Mouse (Mus musculus) lung, postnatal 4 days (tissue): ENCODE results near the gene Zfp764.
"Not testable (repeated sequence)": the region's sequence is repeated elsewhere in the genome, so short reads cannot be mapped to it uniquely, and the experiment has no call there.

Experiments
- DNase-seq, 2 experiments: peaks; one replicate each; pipeline ENCODE4 v3.0.0; 2021

The Zfp764 gene

DNA sequence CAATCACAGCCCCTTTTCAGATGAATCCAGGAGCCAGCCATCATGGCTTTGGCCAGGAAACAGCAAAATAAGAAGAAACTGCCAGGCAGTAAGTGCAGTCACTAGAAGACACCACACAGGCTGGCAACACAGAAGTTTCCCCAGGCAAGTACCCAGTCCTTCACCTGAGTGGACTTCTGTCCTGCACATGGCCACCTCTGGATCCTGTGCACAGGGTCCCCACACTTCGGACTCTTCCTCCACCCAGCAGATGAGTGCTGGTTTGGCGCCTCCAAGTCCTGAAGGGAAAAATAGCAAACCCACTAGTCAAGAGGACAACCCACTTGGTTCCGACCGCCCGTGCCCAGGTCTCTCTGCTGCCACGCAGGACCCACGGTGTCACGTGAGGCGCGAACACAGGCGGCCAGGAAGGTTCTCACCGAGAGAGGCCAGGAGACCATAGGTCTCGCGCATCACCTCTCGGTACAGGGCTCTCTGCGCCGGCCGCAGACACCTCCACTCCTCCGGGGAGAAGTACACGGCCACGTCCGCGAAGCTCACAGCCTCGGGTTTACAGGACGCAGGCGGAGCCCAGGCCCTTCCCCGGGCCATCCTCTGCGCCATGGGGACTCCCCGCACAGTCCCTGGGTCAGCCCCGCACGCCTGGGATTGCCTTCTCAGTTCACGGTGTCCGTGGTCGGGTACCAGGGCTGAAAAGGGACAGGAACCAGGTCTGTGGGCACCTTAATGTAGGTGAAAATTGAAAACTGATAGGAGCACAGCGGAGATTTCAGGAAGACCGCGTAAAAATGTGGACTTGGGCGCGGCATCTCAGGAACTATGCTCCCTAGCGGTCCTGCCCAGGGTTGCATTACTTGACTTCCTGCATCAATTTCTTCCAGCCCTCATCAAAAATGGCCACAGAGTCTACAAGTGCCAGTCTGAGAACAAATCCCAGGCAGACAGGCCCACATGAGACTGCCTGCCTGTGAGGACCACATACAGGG lies at the start of gene Zfp764:
TSS of gene Zfp764 (minus strand) at position 821 of the 986 bp plus-strand sequence.
- peak; percentile 84 to 93 for DNase-seq

DNA sequence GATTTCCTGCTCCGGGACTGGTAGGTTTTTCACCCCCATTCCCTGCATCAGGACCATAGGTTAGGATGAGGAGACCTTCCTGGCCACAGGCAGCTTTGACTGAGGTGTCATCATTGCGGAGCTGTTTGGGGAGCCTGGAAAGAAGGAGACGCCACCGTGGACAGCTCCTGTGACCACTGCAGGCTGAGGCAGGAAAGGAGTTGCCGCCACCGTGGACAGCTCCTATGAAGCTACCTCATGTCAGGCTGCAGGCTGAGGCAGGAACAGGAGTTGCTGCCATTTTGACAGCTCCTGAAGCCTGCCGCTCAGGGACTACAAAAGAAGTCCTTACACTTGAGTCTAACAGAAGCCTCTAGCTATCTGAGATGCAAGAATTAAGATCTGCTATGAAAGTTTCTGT lies 48.3 kb upstream of the Zfp764 start:
- no peak for DNase-seq

DNA sequence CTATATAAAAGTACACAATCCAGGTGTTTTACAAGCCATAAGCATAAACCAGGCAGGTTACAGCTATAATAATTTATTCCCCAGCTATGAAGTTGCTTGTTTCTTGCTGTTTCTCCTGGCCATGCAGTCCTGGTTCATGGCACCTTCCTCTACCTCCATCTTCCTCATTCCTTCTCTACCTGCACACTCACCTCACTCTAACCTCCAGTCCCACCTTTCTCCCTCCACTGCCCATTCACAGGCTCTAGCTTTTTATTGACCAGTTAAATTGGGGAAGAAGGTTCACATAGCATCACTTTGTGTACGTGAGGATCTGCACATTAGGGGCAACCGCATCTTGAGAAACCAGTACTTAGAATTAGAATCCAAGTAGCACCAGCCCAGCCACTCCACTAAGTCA lies 46.4 kb upstream of the Zfp764 start:
- DNase-seq = no peak

DNA sequence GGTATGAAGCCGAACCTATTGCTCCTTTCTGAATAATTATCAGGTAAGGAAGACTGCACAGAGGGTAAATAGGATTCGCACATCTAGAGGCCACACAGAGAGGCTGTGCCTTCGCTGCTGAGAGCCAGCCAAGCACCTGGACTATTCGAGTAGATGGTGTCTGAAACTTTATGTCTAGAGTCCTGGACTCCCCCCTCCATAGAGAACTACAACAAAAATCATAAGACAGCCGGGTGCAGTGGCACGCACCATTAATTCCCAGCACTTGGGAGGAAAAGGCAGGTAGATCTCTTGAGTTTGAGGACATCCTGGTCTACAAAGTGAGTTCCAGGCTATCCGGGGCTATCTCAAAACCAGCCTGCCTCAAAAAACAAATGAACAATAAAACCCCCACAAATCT lies 43.3 kb upstream of the Zfp764 start:
- DNase-seq = no peak

DNA sequence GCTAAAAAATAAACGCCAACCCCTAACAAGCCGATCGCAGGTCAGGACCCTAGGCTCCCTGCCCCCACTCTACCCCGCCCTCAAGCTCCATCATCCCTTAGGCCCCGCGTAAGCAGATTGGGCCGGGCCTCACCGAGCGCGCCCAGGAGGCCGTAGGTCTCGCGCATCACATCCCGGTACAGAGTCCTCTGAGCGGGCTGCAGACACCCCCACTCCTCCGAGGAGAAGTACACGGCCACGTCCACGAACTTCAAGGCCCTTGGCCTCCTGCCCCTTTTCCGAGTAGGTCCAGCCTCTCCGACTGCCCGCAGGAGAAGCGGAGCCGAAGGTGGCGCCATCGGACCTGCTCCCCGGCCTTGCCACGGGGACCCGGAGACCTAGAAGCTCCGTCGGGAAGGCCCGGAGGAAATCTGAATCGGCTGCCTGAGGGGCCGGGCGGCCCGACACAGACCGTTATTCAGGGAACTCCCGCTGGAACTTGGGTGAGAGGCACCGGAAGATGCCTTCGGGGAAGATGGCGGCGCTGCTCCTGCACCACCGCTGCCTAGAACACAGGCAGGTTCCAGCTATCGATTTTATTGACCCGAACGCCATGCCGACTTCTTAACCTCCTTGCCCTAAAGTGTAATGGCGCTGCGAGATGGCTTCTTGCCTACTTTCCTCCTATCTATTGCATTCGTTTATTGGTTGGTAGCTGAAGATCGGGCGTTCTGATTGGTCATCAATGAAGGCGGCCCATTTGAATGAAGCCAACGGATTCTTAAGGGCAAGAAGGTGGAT lies 42.1 kb upstream of the Zfp764 start, which contains the start of gene Zfp689:
TSS of gene Zfp689 (minus strand) at position 638 of the 780 bp plus-strand sequence.
- DNase-seq = peak; percentile 91 to 95

DNA sequence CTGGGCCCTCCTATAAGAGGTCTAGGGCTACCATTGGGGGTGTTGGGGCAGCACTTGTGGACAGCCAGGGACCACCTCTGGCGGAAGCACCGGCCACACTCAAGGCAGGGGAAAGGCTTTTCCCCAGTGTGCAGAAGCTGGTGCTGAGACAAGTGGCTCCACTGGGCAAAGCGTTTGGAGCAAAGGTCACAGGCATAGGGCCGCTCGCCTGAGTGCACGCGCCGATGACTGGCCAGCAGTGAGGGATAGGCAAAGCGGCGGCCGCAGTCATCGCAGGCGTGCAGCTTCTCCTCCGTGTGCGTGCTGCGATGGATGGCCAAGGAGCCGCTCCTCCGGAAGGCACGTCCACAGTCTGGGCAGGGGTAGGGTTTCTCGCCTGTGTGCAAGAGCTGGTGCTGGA lies 37.4 kb upstream of the Zfp764 start:
- DNase-seq = no peak

DNA sequence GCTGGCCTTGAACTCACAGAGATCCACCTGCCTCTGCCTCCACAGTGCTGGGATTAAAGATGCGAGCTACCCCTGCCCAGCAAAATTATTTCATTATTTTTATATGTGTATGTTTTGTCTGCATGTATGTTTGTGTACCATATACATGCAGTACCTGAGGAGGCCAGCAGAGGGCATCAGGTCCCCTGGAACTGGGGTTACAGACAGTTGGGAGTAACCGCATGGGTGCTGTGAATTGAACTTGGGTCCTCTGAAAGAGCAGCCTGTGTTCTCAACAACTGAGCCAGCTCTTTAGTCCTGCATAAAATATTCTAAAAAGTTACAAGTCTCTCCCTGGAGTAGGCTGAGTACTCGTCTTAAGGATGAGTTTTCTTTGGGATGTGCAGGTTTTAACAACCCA lies 31.1 kb upstream of the Zfp764 start:
- no peak for DNase-seq

DNA sequence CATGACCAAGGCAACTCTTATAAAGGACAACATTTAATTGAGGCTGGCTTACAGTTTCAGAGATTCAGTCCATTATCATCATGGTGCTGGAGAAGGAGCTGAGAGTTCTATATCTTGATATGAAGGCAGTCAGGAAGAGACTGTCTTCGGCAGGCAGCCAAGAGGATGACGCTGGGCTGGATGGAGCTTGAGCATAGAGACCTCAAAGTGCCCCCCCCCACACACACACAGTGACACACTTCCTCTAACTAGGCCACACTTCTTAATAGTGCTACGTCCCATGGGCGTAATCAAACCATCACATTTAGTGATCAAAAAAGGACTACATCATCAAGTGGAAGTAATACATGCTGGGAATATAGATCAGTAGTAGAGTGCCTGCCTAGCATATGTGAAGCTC lies 28.6 kb upstream of the Zfp764 start:
- no peak for DNase-seq

DNA sequence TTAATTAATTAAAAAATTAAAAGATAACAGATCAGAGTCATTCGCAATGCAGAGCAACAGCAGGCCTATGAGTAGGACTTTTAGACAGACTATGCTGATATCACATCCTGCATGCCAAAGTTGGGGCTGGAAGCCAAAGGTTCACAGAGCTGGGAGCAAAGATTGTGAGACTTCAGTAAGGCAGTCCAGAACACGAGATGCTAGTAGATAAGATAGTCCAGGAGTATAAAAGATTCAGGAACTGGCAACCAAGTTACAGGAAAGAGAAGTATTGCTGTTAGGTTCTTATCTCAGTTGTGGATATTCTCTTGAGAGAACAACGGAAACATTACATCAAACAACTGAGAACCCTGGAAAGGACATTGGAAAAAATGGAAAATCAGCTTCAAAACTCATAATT lies 19.7 kb upstream of the Zfp764 start:
- no peak for DNase-seq

DNA sequence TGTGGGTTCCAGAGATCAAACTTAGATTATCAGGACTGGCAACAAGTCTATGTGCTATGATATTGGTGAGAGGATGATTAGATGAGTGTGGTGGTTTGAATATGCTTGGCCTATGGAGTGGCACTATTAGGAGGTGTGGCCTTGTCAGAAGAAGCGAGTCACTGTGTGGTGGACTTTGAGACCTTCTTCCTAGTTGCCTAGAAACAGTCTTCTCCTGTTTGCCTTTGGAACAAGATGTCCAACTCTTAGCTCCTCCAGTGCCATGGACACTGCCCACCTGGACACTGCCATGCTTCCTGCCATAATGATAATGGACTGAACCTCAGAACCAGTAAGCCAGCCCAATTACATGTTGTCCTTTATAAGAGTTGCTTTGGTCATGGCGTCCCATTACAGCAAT lies 19.3 kb upstream of the Zfp764 start:
- no peak for DNase-seq

DNA sequence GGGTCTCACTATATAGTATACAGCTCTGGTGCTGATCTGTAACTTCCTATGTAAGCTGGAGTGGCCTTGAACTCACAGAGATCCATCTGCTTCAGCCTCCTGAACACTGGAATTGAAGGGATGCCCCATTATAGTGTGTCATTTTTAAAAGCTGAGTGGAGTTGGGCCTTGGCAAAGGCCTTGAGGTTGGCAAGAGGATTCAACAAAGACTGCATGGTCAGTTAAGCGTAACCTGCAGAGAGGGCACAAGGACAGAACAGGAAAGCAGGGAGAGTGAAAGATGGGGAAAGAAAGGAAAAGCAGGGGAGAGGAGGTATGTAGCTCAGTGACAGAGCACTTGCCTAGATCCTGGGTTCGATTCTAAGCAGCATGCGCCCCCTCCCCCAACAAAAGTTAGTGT lies 18.7 kb upstream of the Zfp764 start:
- DNase-seq = no peak

DNA sequence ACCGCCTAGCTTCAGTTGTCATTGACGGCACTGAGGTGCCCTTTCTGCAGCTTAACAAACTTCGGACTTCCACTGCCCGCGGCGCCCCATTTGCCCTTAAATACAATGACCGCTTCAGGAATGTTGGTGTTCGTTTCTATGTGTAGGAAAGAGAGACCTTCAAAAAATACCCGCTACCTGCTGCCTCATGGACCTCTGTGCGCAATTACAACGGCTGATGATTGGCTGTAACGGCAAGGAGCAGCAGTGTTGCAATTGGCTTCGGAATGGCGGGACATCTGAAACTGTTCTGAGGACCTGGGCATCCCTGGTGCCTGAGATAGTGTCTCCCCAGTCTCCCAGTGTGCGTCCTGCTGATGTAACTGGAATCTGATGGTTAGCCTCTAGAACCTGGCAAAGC lies 15.6 kb upstream of the Zfp764 start:
- DNase-seq = peak in 1 of 2 experiments; percentile 36

DNA sequence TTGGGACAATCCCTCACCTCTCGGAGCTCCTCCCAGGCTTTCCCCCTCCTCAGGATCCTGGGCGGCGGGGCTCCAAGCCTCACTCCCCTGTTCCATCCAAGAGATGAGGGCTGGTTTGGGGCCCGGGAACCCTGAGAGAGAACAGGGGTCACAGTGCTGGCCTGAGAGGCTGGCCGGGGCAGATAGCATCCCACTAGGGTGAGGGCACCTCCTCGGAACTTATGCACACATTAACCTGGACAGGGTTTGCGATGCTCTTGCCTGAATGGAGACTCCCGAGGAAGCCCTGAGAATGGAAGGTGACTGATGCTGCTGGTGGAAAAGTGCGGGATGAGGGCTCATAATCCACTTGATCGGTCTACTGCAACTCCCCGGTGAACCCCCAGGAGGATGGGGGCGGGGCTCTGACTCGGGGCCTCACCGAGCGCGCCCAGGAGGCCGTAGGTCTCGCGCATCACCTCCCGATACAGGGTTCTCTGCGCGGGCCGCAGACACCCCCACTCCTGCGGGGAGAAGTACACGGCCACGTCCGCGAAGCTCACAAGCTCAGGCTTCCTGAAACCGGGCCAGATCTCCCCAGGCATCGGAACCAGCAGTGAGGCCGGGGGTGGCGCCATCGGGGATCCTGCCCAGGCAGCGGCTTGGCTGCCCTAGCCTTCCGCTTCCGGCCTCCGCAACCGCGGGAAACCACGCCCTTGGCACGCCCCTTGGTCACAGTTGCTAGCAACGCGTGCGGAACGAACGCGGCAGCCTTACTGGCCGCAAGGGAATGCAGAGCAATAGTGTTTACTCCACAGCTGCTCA lies 15.0 kb upstream of the Zfp764 start, which contains the start of gene Zfp688:
TSS of gene Zfp688 (minus strand) at position 681 of the 804 bp plus-strand sequence.
- DNase-seq = peak; percentile 96 to 98

DNA sequence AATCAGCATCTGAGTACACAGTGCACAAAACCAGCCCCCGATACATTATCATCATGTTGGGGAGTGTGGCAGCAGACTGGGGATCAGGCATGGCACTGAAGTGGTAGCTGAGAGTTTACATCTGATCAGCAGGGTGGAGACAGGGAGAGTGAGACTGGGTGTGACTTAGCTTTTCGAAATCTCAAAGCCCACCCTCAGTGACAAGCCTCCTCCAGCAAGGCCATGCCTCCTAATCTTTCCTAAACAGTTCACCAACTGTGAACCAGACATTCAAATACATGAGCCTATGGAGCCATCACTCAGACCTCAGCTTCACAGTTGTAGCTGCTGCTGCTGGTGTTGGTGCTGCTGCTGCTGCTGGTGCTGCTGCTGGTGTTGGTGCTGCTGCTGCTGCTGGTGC lies 4.8 kb upstream of the Zfp764 start:
- DNase-seq = no peak

DNA sequence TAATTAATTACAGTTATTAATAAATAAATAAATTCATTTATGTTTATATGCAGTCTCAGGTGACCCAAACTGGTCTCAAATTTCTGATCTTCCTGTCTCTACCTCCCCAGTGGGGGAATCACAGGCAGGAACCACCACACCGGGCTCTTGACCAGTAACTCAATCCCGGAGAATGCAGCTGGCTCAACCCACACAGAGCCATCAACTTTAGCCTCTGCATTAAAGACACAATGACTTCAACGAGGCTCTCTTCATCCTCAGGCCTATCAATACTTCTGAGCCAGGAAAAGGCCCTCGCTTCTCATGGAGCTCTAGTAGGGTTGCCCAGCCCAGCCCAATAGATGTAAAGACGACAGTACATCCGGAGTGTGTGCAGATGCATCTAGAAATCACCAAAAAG lies 2.5 kb downstream of the Zfp764 start:
- not testable (repeated sequence) for DNase-seq

DNA sequence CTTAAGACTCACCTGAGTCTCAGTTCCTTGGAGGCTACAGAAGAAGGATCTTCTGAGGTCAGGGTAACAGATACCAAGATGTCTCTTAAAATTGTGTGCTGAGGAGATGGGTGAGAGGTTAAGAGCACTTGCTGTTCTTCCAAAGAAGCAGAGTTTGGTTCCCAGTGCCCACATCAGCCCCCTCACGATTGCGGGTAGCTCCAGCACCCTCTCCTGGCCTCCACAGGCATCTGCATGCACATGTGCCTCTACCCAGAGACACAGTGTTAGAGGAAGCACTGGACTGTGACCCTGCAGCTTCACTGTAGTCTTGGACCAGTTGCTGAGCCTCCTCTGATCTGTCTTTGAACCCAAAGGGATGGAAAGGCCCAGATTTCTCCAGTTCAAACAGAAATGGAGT lies 3.6 kb downstream of the Zfp764 start:
- DNase-seq = no peak

DNA sequence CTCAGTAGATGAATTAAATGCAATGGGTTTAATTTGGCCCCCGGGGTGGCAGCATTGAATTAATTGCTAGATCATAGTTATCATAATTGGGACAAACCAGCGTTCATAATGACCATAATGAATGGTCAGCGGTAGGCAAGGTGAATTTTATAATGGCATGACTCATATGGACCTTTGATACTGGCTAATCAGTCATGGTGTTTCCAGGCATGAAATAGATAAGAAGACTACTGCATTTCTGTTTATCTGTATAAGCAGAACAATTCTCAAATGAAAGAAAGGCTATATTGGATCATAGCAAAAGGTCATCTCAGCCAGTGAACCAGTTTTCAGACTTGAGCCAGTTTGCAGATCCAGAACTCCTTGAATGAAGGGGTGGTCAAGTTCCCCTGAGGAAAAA lies 6.3 kb downstream of the Zfp764 start:
- DNase-seq = no peak

DNA sequence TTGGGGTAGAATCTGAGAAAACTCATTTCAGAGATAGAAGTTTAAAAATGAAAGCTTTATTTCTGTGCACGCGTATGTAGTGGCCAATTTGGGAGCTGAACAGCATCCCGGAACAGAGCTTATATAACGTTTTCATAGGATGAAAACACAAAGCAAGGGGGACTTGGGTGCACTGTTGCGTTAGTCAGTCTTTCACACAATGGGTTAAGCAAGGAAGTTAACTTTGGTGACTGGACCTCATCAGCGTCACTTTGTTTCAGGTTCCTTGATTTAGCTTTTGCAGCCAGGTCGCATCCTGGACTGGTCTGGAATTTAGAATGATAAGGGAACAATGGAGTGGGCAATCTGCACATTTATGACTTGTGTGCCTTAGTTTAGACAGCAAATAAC lies 12.7 kb downstream of the Zfp764 start:
- DNase-seq = no peak

DNA sequence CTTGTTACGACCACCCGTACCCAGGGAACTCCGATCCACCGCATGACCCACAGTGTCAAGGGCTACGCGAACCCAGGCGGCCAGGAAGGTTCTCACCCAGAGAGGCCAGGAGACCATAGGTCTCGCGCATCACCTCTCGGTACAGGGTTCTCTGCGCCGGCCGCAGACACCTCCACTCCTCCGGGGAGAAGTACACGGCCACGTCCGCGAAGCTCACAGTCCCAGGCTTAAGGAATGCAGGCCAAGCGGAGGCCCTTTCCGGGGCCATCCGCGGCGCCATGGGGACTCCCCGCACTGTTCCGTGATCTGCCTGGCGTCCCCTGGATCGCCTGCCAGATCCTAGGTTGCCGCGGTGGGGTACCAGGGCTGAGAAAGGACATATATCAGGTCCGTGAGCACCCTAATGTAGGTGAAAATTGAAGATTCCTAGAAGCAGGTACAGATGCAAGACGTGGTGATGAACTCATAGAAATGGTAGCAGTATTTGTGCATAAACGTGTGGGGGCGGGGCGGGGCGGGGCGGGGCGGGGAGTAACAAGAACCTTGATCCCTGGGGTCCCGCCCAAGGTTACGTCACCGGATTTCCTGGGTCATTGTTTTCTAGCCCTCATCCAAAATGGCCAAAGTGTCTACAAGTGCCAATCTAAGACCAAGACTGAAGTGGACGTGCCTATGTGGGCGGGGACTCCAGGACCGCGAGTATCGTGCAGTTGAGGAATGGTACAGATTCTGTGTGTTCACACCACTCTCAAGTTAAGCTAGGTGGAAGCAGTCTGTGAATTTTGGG lies 13.3 kb downstream of the Zfp764 start, which contains the start of gene E430018J23Rik:
TSS of gene E430018J23Rik (minus strand) at position 473 of the 787 bp plus-strand sequence.
- DNase-seq = peak; percentile 96 to 98

DNA sequence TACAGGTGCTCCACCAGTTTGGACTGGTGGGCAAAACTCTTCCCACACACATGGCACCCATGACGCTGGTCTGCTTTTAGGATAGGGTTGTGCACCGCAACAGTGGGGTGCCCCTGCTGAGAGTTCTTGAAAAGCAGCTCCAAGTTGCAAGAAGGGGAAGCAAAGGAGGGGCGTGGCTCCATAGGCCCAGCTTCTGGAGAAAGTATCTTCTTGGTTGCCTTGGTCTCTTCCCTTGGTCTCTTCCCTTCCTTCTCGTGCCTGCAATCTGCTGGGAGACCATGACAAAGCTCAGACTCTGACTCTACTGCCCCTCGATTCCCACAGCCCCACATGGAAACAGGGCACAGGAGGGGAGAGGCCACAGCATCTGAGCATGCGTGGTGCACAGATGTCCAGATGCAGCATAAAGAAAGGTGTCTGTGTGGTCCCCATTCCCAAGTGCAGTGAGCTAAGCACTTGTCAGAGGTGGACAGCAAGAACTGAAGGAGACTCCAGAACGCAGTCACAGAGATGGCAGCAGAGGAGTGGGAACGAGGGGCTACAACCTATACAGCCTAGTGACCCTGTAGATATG lies 14.3 kb downstream of the Zfp764 start:
- DNase-seq = no peak

DNA sequence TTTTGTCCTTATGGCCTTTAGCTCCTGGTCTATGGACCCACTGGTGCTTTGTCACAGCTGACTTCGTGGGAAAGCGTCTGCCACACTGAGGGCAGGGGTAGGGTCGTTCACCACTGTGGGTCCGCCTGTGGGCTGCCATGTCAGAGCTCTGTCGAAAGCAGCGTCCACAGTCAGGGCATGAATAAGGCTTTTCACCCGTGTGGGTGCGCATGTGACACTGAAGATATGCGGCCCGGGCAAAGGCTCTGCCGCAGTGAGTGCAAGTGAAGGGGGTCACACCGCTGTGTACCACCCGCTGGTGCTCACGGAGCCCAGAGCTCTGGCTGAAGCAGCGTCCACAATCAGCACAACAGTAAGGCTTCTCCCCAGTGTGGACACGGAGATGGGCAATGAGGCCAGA lies 15.1 kb downstream of the Zfp764 start:
- no peak for DNase-seq

DNA sequence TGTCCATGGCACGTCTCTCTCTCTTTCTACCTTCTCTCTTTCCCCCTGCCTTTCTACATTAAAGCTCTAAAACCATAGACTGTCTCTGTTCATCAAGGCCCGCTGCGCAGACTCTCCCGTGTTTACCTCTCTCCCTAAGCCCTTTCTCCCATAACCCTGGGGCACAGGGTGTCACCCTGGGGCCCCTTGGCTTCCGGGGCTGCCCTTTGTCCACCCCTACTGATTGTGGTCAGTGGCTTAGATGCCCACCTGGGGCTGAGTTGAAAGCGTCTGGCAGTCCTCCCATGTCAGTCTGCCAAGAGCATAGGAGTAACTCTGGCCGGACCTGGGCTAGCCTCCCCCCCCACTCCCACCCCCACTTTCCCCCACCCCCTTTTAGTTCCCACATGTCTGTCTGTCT lies 16.3 kb downstream of the Zfp764 start:
- DNase-seq = no peak
